Mouse (Mus musculus): ENCODE results near the gene Mrps10. TPM values are rescaled to one million over a fixed set of nuclear protein-coding genes. Genes with fewer than 3 reads are reported as not detected.
"Not testable (repeated sequence)": the region's sequence is repeated elsewhere in the genome, so short reads cannot be mapped to it uniquely, and the experiment has no call there.

Gene Mrps10
- polyA plus RNA-seq, 1 experiment from 2014 or later, result 67.2 TPM

DNA sequence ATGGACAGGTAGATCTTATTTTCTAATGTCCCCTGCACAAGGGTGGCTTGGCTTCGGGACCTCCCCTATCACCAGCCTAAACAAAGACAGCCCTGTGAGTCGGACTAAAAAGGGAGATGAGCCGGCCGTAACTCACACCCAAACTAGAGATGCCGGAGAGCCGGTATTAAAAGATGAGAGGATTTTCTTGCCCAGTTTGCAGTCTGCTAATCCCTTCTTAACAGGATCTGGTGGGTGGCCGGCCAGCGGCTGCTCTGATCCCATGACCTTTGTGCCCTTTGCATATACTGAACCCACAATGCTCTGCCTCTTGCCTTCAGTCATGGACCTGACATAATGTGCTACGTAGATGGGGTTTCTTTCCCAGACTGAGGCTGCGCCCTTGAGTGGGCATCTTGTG lies 31.8 kb downstream of the Mrps10 start, which contains the start of gene Guca1a:
Gene Guca1a, minus strand, starts transcription at position 134 of the 400 bp plus-strand sequence.
- WGBS, result 60% methylated on average over 10 of the region's 10 CpGs
- ATAC-seq (ENCODE audit: insufficient number of reproducible peaks, insufficient read depth, low FRiP score, low read depth), result no peak
- 0 out of 2 replicates have a peak, but pooled peaks cover 7% of the 10 kb centered on the region for H3K27me3 ChIP-seq (ENCODE audit: control insufficient read depth, insufficient read depth, low read length)

DNA sequence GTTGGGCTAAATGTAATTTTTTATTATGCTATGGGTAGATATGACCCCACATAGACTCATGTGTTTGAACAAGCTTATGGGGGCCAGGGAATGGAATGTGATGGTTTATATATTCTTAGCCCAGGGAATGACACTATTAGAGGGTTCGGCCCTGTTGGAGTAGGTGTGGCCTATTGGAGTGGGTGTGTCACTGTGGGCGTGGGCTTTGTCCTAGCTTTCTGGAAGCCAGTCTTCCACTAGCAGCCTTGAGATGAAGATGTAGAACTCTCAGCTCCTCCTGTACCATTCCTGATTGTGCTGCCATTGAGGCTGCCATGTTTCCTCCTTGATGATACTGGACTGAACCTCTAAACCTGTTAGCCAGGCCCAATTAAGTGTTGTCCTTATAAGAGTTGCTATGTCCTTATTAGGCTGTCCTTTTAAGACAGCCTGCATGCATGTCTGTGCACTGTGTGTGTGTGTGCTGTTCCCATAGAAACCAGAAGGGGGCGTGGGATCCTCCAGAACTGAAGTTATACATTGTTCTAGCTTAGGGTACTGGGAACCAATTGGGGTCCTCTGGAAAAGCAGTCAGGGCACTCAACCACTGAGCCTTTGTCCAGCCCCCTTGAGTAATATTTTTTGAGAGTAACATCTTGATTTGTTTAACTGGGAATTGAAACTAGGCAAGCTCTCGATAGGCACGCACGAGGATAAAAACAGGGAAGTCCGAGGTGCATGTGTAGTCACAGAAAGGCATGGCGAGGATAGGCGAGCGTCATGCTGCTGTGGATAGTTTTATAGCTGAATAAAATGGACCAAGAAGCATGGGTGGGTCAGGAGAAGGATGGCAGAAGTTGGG lies 39.2 kb downstream of the Mrps10 start:
- no peak overlapping the region for H3K27ac ChIP-seq (replicated peaks in 1 of 2; ENCODE audit: control insufficient read depth in 1 of 2, insufficient read depth in 1 of 2, low read depth in 2 of 2, low read length in 2 of 2)

More for the DNA sequence above, 31.8 kb downstream of the Mrps10 start, which contains the start of gene Guca1a:
- Histone ChIP-seq H3K27ac (replicated peaks in 1 of 2; ENCODE audit: control insufficient read depth in 1 of 2, insufficient read depth in 1 of 2, low read depth in 2 of 2, low read length in 2 of 2) (no peak within 1 kb of the TSS), H3K36me3 (ENCODE audit: control insufficient read depth, insufficient read depth, low read length) (no peaks in the 10 kb centered on the region), H3K4me2 (ENCODE audit: low read length) (no peak within 1 kb of the TSS), H3K9me3 (ENCODE audit: control insufficient read depth, low read length) (no peaks in the 10 kb centered on the region), H3K9ac (ENCODE audit: low read length) (no peak within 1 kb of the TSS), H3K4me3 (ENCODE audit: control insufficient read depth in 1 of 2, insufficient read depth in 1 of 2, low read depth in 1 of 2, low read length in 2 of 2) (no peak within 1 kb of the TSS), H3K4me1 (ENCODE audit: control insufficient read depth in 2 of 2, insufficient read depth in 2 of 2, low read length in 2 of 2) (peaks cover 2% of the 10 kb centered on the region in 2 experiments; a peak in 2 of 4 replicates)

DNA sequence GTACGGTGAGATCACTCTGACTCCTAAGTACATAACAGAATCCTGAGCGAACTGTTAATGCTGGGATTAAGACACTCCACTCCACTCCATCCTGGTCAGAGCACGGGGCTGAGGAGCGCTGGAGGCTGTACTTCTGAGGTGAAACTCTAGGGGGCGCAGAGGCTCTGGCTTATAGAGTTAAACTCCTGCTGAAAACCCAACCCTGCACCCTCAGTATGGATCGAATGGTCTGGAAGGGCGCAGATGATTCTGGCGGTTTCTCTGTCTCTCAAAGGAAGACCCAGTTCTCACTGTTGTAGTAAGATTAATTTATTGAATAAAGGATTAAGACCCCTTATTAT lies 39.8 kb downstream of the Mrps10 start:
- no peak for ATAC-seq (ENCODE audit: insufficient number of reproducible peaks, insufficient read depth, low FRiP score, low read depth)
- Histone ChIP-seq H3K9me3 (ENCODE audit: control insufficient read depth, low read length) (peaks cover 5% of the 10 kb centered on the region; the same call in 1 of the 2 replicates), H3K36me3 (ENCODE audit: control insufficient read depth, insufficient read depth, low read length) (no peaks in the 10 kb centered on the region), H3K4me3 (ENCODE audit: control insufficient read depth in 1 of 2, insufficient read depth in 1 of 2, low read depth in 1 of 2, low read length in 2 of 2) (no peak overlapping the region), H3K27ac (replicated peaks in 1 of 2; ENCODE audit: control insufficient read depth in 1 of 2, insufficient read depth in 1 of 2, low read depth in 2 of 2, low read length in 2 of 2) (no peak overlapping the region), H3K9ac (ENCODE audit: low read length) (no peak overlapping the region), H3K27me3 (ENCODE audit: control insufficient read depth, insufficient read depth, low read length) (peaks cover 44% of the 10 kb centered on the region), H3K4me2 (ENCODE audit: low read length) (no peak overlapping the region), H3K4me1 (ENCODE audit: control insufficient read depth in 2 of 2, insufficient read depth in 2 of 2, low read length in 2 of 2) (no peaks in the 10 kb centered on the region)
- WGBS, result 20% methylated on average over 8 of the region's 8 CpGs

More for the DNA sequence above, 39.2 kb downstream of the Mrps10 start:
- Histone ChIP-seq H3K4me1 (ENCODE audit: control insufficient read depth in 2 of 2, insufficient read depth in 2 of 2, low read length in 2 of 2) (no peaks in the 10 kb centered on the region), H3K9ac (ENCODE audit: low read length) (no peak overlapping the region), H3K9me3 (ENCODE audit: control insufficient read depth, low read length) (peaks cover 5% of the 10 kb centered on the region; the same call in 1 of the 2 replicates), H3K4me3 (ENCODE audit: control insufficient read depth in 1 of 2, insufficient read depth in 1 of 2, low read depth in 1 of 2, low read length in 2 of 2) (no peak overlapping the region), H3K27me3 (ENCODE audit: control insufficient read depth, insufficient read depth, low read length) (peaks cover 39% of the 10 kb centered on the region), H3K4me2 (ENCODE audit: low read length) (no peak overlapping the region), H3K36me3 (ENCODE audit: control insufficient read depth, insufficient read depth, low read length) (no peaks in the 10 kb centered on the region)
- WGBS, result 59% methylated on average over 10 of the region's 10 CpGs
- no peak for ATAC-seq (ENCODE audit: insufficient number of reproducible peaks, insufficient read depth, low FRiP score, low read depth)

DNA sequence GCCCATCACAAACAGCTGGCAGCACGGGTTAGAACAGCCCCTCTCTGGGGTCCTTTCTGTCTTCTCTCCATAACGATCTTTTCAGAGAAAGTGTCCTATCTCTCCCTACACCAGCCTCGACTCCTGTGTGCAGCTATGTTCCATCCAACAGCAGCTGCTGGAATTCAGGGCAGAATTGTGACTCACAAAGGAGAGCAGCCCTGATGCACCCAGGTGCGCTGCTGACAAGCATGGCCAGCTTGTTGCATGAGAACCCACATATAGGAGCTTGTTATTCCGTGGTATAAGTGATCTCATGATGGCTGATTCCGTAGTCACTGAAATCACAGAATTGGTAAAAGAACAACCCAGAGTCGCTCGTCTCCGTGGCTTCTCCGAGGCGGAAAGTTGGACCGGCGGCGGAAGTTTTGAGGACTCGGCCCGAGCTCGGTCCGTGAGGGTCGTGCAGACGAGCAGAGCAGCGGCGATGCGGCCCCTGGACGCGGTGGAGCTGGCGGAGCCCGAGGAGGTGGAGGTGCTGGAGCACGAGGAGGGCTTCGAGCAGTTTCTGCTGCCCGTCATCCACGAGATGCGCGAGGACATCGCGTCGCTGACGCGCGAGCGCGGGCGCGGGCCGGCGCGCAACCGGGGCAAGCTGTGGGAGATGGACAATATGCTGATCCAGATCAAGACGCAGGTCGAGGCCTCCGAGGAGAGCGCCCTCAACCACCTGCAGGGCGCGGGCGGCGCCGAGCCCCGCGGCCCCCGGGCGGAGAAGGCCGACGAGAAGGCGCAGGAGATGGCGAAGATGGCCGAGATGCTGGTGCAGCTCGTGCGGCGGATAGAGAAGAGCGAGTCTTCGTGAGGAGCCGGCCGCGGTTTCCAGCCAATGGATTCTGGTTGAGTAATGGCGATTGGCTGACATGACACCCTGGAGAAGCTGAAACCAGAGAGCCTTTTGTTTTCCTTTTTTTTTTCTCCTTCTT lies 41.5 kb downstream of the Mrps10 start:
- H3K36me3 ChIP-seq (ENCODE audit: control insufficient read depth, insufficient read depth, low read length); H3K9ac ChIP-seq (ENCODE audit: low read length); H3K4me1 ChIP-seq (ENCODE audit: control insufficient read depth in 2 of 2, insufficient read depth in 2 of 2, low read length in 2 of 2); H3K27ac ChIP-seq (replicated peaks in 1 of 2; ENCODE audit: control insufficient read depth in 1 of 2, insufficient read depth in 1 of 2, low read depth in 2 of 2, low read length in 2 of 2); ATAC-seq (ENCODE audit: insufficient number of reproducible peaks, insufficient read depth, low FRiP score, low read depth); H3K9me3 ChIP-seq (ENCODE audit: control insufficient read depth, low read length): not testable (repeated sequence)
- Histone ChIP-seq H3K4me2 (ENCODE audit: low read length) (peak overlapping the region; percentile 67), H3K4me3 (ENCODE audit: control insufficient read depth in 1 of 2, insufficient read depth in 1 of 2, low read depth in 1 of 2, low read length in 2 of 2) (peak overlapping the region; percentile 37 to 40), H3K27me3 (ENCODE audit: control insufficient read depth, insufficient read depth, low read length) (peaks cover 46% of the 10 kb centered on the region)
- WGBS, result 3% methylated on average over 70 of the region's 74 CpGs

DNA sequence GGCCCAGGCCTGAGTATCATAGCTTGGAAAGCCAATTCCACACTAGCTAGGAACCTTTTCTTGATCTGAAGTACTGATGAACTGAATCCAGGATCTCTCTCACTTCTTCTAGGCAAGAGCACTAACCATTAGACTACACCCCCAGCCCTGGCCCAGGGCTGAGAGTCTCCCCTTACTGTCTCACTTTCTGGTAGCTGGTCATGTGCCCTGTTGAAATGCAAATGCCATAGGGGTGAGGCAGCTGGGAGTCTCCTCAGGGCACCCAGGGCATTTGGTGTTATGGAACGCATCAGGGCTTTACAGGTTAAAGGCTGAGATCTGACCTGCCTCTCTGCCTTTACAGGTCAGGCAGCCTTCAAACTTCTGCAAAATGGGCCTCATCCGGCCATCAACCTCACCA lies 51.5 kb downstream of the Mrps10 start:
- Histone ChIP-seq H3K4me3 (ENCODE audit: control insufficient read depth in 1 of 2, insufficient read depth in 1 of 2, low read depth in 1 of 2, low read length in 2 of 2) (no peak overlapping the region), H3K36me3 (ENCODE audit: control insufficient read depth, insufficient read depth, low read length) (no peaks in the 10 kb centered on the region), H3K9ac (ENCODE audit: low read length) (no peak overlapping the region), H3K4me2 (ENCODE audit: low read length) (no peak overlapping the region), H3K27me3 (ENCODE audit: control insufficient read depth, insufficient read depth, low read length) (no peaks in the 10 kb centered on the region), H3K4me1 (ENCODE audit: control insufficient read depth in 2 of 2, insufficient read depth in 2 of 2, low read length in 2 of 2) (peaks cover 4 to 6% of the 10 kb centered on the region in 2 experiments; a peak in 3 of 4 replicates), H3K27ac (replicated peaks in 1 of 2; ENCODE audit: control insufficient read depth in 1 of 2, insufficient read depth in 1 of 2, low read depth in 2 of 2, low read length in 2 of 2) (no peak overlapping the region), H3K9me3 (ENCODE audit: control insufficient read depth, low read length) (no peaks in the 10 kb centered on the region)
- WGBS, result 76% methylated on average over 2 of the region's 2 CpGs
- ATAC-seq (ENCODE audit: insufficient number of reproducible peaks, insufficient read depth, low FRiP score, low read depth), result no peak

DNA sequence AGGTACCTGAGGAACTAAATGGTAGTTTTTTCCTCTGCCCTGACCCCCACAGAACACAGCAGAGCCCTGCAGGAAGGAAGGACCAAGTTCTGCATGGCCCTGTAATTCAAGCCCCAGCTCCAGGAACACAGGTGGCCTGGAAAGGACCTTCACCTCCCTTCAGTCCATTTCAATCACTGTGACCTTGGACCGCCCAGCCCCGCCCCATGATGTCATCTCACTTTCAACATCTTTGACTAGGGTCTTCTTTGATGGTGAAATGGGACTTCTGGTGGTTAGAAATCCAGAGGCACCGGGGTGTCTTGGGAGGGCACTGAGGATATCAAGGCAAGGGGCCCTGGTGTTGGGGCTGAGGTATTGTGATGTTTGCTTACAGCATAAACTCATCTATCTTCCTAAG lies 52.9 kb downstream of the Mrps10 start:
- Histone ChIP-seq H3K9me3 (ENCODE audit: control insufficient read depth, low read length) (no peaks in the 10 kb centered on the region), H3K4me3 (ENCODE audit: control insufficient read depth in 1 of 2, insufficient read depth in 1 of 2, low read depth in 1 of 2, low read length in 2 of 2) (no peak overlapping the region), H3K9ac (ENCODE audit: low read length) (no peak overlapping the region), H3K36me3 (ENCODE audit: control insufficient read depth, insufficient read depth, low read length) (no peaks in the 10 kb centered on the region), H3K27me3 (ENCODE audit: control insufficient read depth, insufficient read depth, low read length) (no peaks in the 10 kb centered on the region), H3K27ac (replicated peaks in 1 of 2; ENCODE audit: control insufficient read depth in 1 of 2, insufficient read depth in 1 of 2, low read depth in 2 of 2, low read length in 2 of 2) (no peak overlapping the region), H3K4me1 (ENCODE audit: control insufficient read depth in 2 of 2, insufficient read depth in 2 of 2, low read length in 2 of 2) (peaks cover 4 to 6% of the 10 kb centered on the region in 2 experiments; a peak in 3 of 4 replicates), H3K4me2 (ENCODE audit: low read length) (no peak overlapping the region)
- ATAC-seq (ENCODE audit: insufficient number of reproducible peaks, insufficient read depth, low FRiP score, low read depth), result no peak
- 84% methylated on average over 3 of the region's 3 CpGs for WGBS

DNA sequence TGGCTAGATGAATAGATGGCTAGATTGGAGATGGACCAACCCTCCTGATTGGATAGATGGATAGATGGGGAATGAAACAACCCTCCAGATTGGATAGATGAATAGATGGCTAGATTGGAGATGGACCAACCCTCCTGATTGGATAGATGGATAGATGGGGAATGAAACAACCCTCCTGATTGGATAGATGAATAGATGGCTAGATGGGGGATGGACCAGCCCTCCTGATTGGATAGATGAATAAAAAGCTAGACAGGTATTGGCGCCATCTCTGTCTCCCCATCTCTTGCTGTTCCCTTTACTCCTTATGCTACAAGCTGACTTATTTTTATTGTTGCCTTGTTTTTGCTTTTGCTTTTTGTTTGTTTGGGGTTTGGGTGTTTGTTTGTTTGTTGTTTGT lies 53.9 kb downstream of the Mrps10 start:
- H3K9me3 ChIP-seq (ENCODE audit: control insufficient read depth, low read length); H3K27me3 ChIP-seq (ENCODE audit: control insufficient read depth, insufficient read depth, low read length); H3K4me1 ChIP-seq (ENCODE audit: control insufficient read depth in 2 of 2, insufficient read depth in 2 of 2, low read length in 2 of 2); H3K36me3 ChIP-seq (ENCODE audit: control insufficient read depth, insufficient read depth, low read length); H3K9ac ChIP-seq (ENCODE audit: low read length); H3K27ac ChIP-seq (replicated peaks in 1 of 2; ENCODE audit: control insufficient read depth in 1 of 2, insufficient read depth in 1 of 2, low read depth in 2 of 2, low read length in 2 of 2); ATAC-seq (ENCODE audit: insufficient number of reproducible peaks, insufficient read depth, low FRiP score, low read depth); H3K4me2 ChIP-seq (ENCODE audit: low read length); H3K4me3 ChIP-seq (ENCODE audit: control insufficient read depth in 1 of 2, insufficient read depth in 1 of 2, low read depth in 1 of 2, low read length in 2 of 2): not testable (repeated sequence)
- 85% methylated on average over 1 of the region's 1 CpGs for WGBS

Data from heart, embryonic 14.5 days (tissue).